Mouse (Mus musculus) liver, adult 2 months (tissue): ENCODE results near the gene Slc25a29. TPM values are rescaled to one million over a fixed set of nuclear protein-coding genes. Genes with fewer than 3 reads are reported as not detected.

ENCODE experiments used
- DNase-seq: peaks from one replicate; pipeline ENCODE4 v3.0.0-alpha.2; 2011; ENCODE audit warnings: low read depth, low spot score; ENCODE audit errors: extremely low read depth
- H3K27ac ChIP-seq: fragments of 200-500 bp; replicated peaks from 2 replicates; pipeline ENCODE4 v1.5.1; 2012; ENCODE audit warnings: low read depth, mild to moderate bottlenecking, control low read depth, inconsistent platforms, low read length; ENCODE audit not compliant: insufficient read depth
- H3K27me3 ChIP-seq: fragments of 200-500 bp; 2 replicates; pipeline ENCODE4 v1.6.1; 2012; ENCODE audit warnings: mild to moderate bottlenecking, moderate library complexity, low read length, inconsistent platforms; ENCODE audit not compliant: control insufficient read depth, insufficient read depth
- H3K36me3 ChIP-seq: fragments of 200-500 bp; 2 replicates; pipeline ENCODE4 v1.6.1; 2012; ENCODE audit warnings: low read length, inconsistent platforms; ENCODE audit not compliant: control insufficient read depth, insufficient read depth
- H3K4me1 ChIP-seq: fragments of 200-500 bp; 2 replicates; pipeline ENCODE4 v1.6.1; 2011; ENCODE audit warnings: low read length; ENCODE audit not compliant: control insufficient read depth, insufficient read depth
- H3K4me3 ChIP-seq: fragments of 200-500 bp; 2 replicates; pipeline ENCODE4 v1.5.1; 2011; ENCODE audit warnings: low read depth, mild to moderate bottlenecking, control low read depth, low read length, moderate library complexity; ENCODE audit not compliant: insufficient read depth
- H3K79me2 ChIP-seq: fragments of 200-500 bp; 2 replicates; pipeline ENCODE4 v1.6.1; 2012; ENCODE audit warnings: inconsistent platforms, mild to moderate bottlenecking, low read length, moderate library complexity; ENCODE audit not compliant: control insufficient read depth, insufficient read depth
- H3K9ac ChIP-seq: fragments of 200-500 bp; 2 replicates; pipeline ENCODE4 v1.6.1; 2012; ENCODE audit warnings: low read depth, mild to moderate bottlenecking, control low read depth, inconsistent platforms, low read length
- CTCF ChIP-seq: fragments of 200-500 bp; IDR thresholded peaks from 2 replicates; pipeline ENCODE4 v1.5.1; 2011; ENCODE audit warnings: low read depth, low read length, control low read depth
- POLR2A ChIP-seq: fragments of 200-500 bp; IDR thresholded peaks from 2 replicates; pipeline ENCODE4 v1.6.1; 2011; ENCODE audit warnings: low read length, control low read depth; ENCODE audit not compliant: insufficient read depth; ENCODE audit errors: extremely low read depth
- WGBS: fragments of 180-500 bp; shearing (Covaris S2); methylation state at CpG from one replicate; pipeline ENCODE4 v1.1.7; 2018; 5-methylcytosine and 5-hydroxymethylcytosine counted together
- polyA plus RNA-seq: library from polyadenylated mRNA; depleted of rRNA; stranded (reverse); fragments of >200 nt; gene quantifications from 2 replicates; pipeline ENCODE4 v1.2.3, GENCODE M21; 2012; rRNA removed
- total RNA-seq: library from RNA; depleted of rRNA; stranded (reverse); fragments of >200 nt; gene quantifications from 2 replicates; pipeline ENCODE4 v1.2.3, GENCODE M21; 2014; rRNA removed

The Slc25a29 gene
- total and polyA plus RNA-seq, 2 experiments, result 1.9 to 5.4 TPM

DNA sequence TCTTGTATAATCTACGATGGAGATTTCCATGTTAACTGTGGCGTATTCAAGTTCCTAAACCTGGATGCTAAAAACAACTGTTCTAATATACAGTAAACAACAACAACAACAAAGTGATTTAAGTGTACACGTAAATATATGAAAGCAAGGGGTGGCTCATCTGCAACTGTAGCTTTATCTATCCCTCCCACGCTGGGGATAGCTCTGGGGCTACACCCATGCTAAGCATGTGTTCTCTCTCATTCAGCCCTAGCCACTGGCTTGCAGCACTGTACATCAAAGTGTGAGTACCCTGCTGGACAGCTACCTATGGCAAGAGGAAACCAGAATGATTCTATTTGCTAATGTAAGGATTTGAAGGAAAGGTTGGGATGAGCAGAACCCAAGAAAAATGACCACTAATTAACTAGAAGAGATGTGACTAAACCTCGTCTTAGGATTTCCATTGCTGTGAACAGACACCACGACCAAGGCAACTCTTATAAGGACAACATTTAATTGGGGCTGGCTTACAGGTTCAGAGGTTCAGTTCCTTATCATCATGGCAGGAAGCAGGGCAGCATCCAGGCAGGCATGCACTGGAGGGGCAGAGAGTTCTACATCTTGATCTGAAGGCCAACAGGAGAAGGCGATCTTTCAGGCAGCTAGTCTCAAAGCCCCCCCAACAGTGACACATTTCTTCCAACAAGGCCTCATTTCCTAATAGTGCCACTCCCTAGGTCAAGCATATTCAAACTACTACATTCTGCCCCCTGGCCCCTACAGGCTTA is 55.4 kb downstream of the Slc25a29 start:
- Histone ChIP-seq H3K27ac (no peak overlapping the region), H3K9ac (no peak overlapping the region), H3K79me2 (no peaks in the 10 kb centered on the region), H3K27me3 (no peaks in the 10 kb centered on the region), H3K4me3 (no peak overlapping the region), H3K36me3 (0 out of 2 replicates have a peak, but pooled peaks cover 2% of the 10 kb centered on the region), H3K4me1 (no peaks in the 10 kb centered on the region)
- TF ChIP-seq POLR2A (no peak), CTCF (no peak)
- 95% methylated on average over 7 of the region's 7 CpGs for WGBS
- DNase-seq, result no peak

Other genes with a start within 250 kb of the Slc25a29 start
- gene Degs2, start 133.6 kb downstream of the Slc25a29 start, total RNA-seq, result 0.07 and 0.65 TPM in 2 replicates
- gene Degs2, start 133.6 kb downstream of the Slc25a29 start, polyA plus RNA-seq, result 0.11 and 0.29 TPM in 2 replicates
- 19.6 and 24.8 TPM in 2 replicates for gene Yy1, start 42.9 kb downstream of the Slc25a29 start, total RNA-seq
- 10.3 and 11.6 TPM in 2 replicates for gene Yy1, start 42.9 kb downstream of the Slc25a29 start, polyA plus RNA-seq
- gene Slc25a47, start 163 bp upstream of the Slc25a29 start, total RNA-seq, result 626 and 693 TPM in 2 replicates
- gene Slc25a47, start 163 bp upstream of the Slc25a29 start, polyA plus RNA-seq, result 602 and 616 TPM in 2 replicates
- 9.3 and 11.4 TPM in 2 replicates for gene Wdr25, start 57.7 kb upstream of the Slc25a29 start, total RNA-seq
- gene Wdr25, start 57.7 kb upstream of the Slc25a29 start, polyA plus RNA-seq, result 9.4 and 11.6 TPM in 2 replicates
- gene Wars, start 58.3 kb upstream of the Slc25a29 start, total RNA-seq, result 11.7 and 14.2 TPM in 2 replicates
- 20.2 and 24.3 TPM in 2 replicates for gene Wars, start 58.3 kb upstream of the Slc25a29 start, polyA plus RNA-seq
- 0.07 TPM in 1 of 2 replicates, not detected in the other for gene Begain, start 232.3 kb upstream of the Slc25a29 start, total RNA-seq
- not detected in 2 replicates for gene Begain, start 232.3 kb upstream of the Slc25a29 start, polyA plus RNA-seq